ENCODE assay signal across 8 mouse cellular contexts in the genomic region with DNA sequence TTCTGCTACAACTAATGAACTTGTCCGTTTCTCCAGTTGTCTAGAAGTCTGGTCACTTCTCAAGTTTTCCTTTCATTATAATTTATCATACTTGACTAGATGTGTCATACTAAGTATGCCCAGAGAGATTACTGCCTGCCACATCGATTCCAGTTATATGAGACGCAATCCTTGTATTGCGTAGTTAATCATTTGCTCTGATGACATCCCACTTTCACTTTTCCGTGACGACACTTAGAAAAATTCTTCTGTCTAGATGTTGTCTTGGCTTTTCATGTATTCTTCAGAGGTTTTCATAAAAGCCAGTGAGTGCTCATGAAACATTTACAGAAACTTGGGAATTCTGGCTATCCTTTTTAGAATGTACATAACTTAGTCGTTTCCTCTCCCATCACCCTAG. TPM values are rescaled to one million over a fixed set of nuclear protein-coding genes. Genes with fewer than 3 reads are reported as not detected.
DNase-seq lines count a peak whose midpoint lies in the region; ATAC-seq and TF ChIP-seq lines count a peak whose summit lies in the region.

No protein-coding gene starts in this region.

- H3K9ac ChIP-seq in heart, embryonic 13.5 days, result peak overlapping the region; percentile 98
- peak overlapping the region; percentile 98 for H3K9ac ChIP-seq in ES-Bruce4 (ENCODE audit: low read depth, poor library complexity, severe bottlenecking)
- H3K9ac ChIP-seq in forebrain, postnatal 0 days, result peak overlapping the region; percentile 94; the same call in 1 of the 2 replicates

- H3K4me2 ChIP-seq in heart, embryonic 13.5 days, result peak overlapping the region; percentile 82
- peak overlapping the region; percentile 84 for H3K4me2 ChIP-seq in forebrain, postnatal 0 days (ENCODE audit: low read depth)

- peaks cover 35% of the 10 kb centered on the region for H3K36me3 ChIP-seq in heart, embryonic 13.5 days
- H3K36me3 ChIP-seq in ES-Bruce4 (ENCODE audit: control insufficient read depth, insufficient read depth, low read length, poor library complexity, severe bottlenecking) (peaks cover 38% of the 10 kb centered on the region), macrophage (ENCODE audit: inconsistent target) (peaks cover 12% of the 10 kb centered on the region)
- peaks cover 26% of the 10 kb centered on the region for H3K36me3 ChIP-seq in forebrain, postnatal 0 days (ENCODE audit: insufficient read depth)

- no peak for TF ChIP-seq CTCF in ES-Bruce4 (IDR thresholded peaks at IDR 0.05; ENCODE audit: low read depth, low read length)
- no peak for TF ChIP-seq CTCF in forebrain, postnatal 0 days (IDR thresholded peaks at IDR 0.05; ENCODE audit: low read depth)

- no peaks in the 10 kb centered on the region for H3K9me3 ChIP-seq in heart, embryonic 13.5 days
- H3K9me3 ChIP-seq in ES-Bruce4 (replicated peaks; ENCODE audit: control insufficient read depth, insufficient read depth, low read length, poor library complexity, severe bottlenecking), result no peaks in the 10 kb centered on the region
- H3K9me3 ChIP-seq in forebrain, postnatal 0 days (ENCODE audit: low read length), result no peaks in the 10 kb centered on the region

- intact Hi-C loops in heart, postnatal 36 days (cut with DNase I), result loop anchor here (5.0 kb wide), 1 partner anchor 282 kb away; a partner anchor contains a TSS

- TF ChIP-seq EP300 in ES-Bruce4 (IDR thresholded peaks at IDR 0.05; ENCODE audit: insufficient read depth, low read depth, low read length), result no peak

- peak overlapping the region; percentile 93 for H3K27ac ChIP-seq in heart, embryonic 13.5 days (replicated peaks)
- H3K27ac ChIP-seq in ES-Bruce4 (ENCODE audit: insufficient read depth, low read length), result no peak overlapping the region
- H3K27ac ChIP-seq in forebrain, postnatal 0 days (ENCODE audit: low read depth, low read length), result no peak overlapping the region
- peak overlapping the region; percentile 77; the same call in 1 of the 2 replicates for H3K27ac ChIP-seq in macrophage

- no peak for TF ChIP-seq POLR2A in ES-Bruce4 (IDR thresholded peaks at IDR 0.05; ENCODE audit: insufficient read depth, low read length)

- peak overlapping the region; percentile 86 for H3K4me3 ChIP-seq in heart, embryonic 13.5 days
- H3K4me3 ChIP-seq in ES-Bruce4 (ENCODE audit: low read depth, low read length) (peak overlapping the region; percentile 81), macrophage (ENCODE audit: inconsistent target) (peak overlapping the region; percentile 75)
- H3K4me3 ChIP-seq in forebrain, postnatal 0 days (ENCODE audit: low read depth, low read length), result 0 out of 2 replicates have a peak overlapping the region, but pooled peaks have one; percentile 5

- H3K4me1 ChIP-seq in heart, embryonic 13.5 days, result peaks cover 31% of the 10 kb centered on the region
- no peaks in the 10 kb centered on the region for H3K4me1 ChIP-seq in ES-Bruce4 (ENCODE audit: control insufficient read depth, insufficient read depth, low read length)
- peaks cover 9% of the 10 kb centered on the region for H3K4me1 ChIP-seq in forebrain, postnatal 0 days (ENCODE audit: insufficient read depth)

- no peaks in the 10 kb centered on the region for H3K27me3 ChIP-seq in heart, embryonic 13.5 days (replicated peaks)
- H3K27me3 ChIP-seq in ES-Bruce4 (ENCODE audit: control insufficient read depth, insufficient read depth, low read length, poor library complexity, severe bottlenecking), result no peaks in the 10 kb centered on the region
- H3K27me3 ChIP-seq in forebrain, postnatal 0 days (ENCODE audit: insufficient read depth, low read length), result no peaks in the 10 kb centered on the region

- H3K79me2 ChIP-seq in macrophage (ENCODE audit: inconsistent target), result peaks cover 78% of the 10 kb centered on the region

- DNase-seq in heart, postnatal 36 days, result no peak
- no peak for DNase-seq in forebrain, postnatal 0 days
- DNase-seq in gastrocnemius, postnatal 25 days, result no peak
- DNase-seq in frontal cortex, postnatal 36 days (ENCODE audit: low spot score in 2 of 2), result no peak
- no peak for DNase-seq in right cerebral cortex, postnatal 10 days (ENCODE audit: low spot score in 2 of 2)

- 72% methylated on average over 7 of the region's 7 CpGs for WGBS in heart, embryonic 13.5 days
- 79% methylated on average over 7 of the region's 7 CpGs for WGBS in forebrain, postnatal 0 days
- 62% methylated on average over 7 of the region's 7 CpGs for WGBS in macrophage (ENCODE audit: missing documents)

- no peak for ATAC-seq in heart, embryonic 13.5 days (ENCODE audit: extremely low read depth, insufficient number of reproducible peaks, low FRiP score, low TSS enrichment)
- ATAC-seq in forebrain, postnatal 0 days, result no peak

RNA-seq across cellular contexts. Expression of a gene that starts 0.6 kb away (rescaled TPM):
- 6.5 and 7.9 TPM in 2 replicates for polyA plus RNA-seq in heart, embryonic 13.5 days (2015; fragmentation: Nextera tagmentation; extraction: Ambion mirVana)
- total RNA-seq in heart, postnatal 36 days (2021), result 10 to 100 TPM; 77.6 to 93.0 TPM
- polyA plus RNA-seq in ES-Bruce4 (2011; ENCODE audit: insufficient read depth, insufficient read length, low read depth, missing spikeins) (3.7 and 4.3 TPM in 2 replicates), macrophage (2018) (7.8 to 16.1 TPM (median 11.7 TPM) in 3 replicates)
- total RNA-seq in forebrain, postnatal 0 days (2014; rRNA removed), result 12.9 and 18.1 TPM in 2 replicates
- polyA plus RNA-seq in forebrain, postnatal 0 days (2015; fragmentation: Nextera tagmentation; extraction: Ambion mirVana), result 3.9 and 7.9 TPM in 2 replicates
- total RNA-seq in macrophage (2018; cell fraction: chromatin; rRNA removed), result 100 to 1,000 TPM in 6 of 26 experiments, 10 to 100 TPM in 18, 1 to 10 TPM in 2; 8.1 to 132 (median 57.2) TPM
- total RNA-seq in macrophage (2018; cell fraction: cytosol; rRNA removed), result 10 to 100 TPM in 21 of 26 experiments, 1 to 10 TPM in 5; 5.9 to 38.3 (median 17.0) TPM
- 100 to 1,000 TPM in 1 of 26 experiments, 10 to 100 TPM in 24, 1 to 10 TPM in 1; 9.2 to 104 (median 28.1) TPM for total RNA-seq in macrophage (2018; cell fraction: nucleus; rRNA removed)
- total RNA-seq in gastrocnemius, postnatal 25 days (2021), result 10 to 100 TPM; 35.8 to 44.6 TPM

RNA-seq across cellular contexts. Expression of a gene that starts 1.6 kb away (rescaled TPM):
- polyA plus RNA-seq in heart, embryonic 13.5 days (2015; fragmentation: Nextera tagmentation; extraction: Ambion mirVana), result 76.9 and 83.7 TPM in 2 replicates
- 10 to 100 TPM; 76.8 to 88.5 TPM for total RNA-seq in heart, postnatal 36 days (2021)
- polyA plus RNA-seq in ES-Bruce4 (2011; ENCODE audit: insufficient read depth, insufficient read length, low read depth, missing spikeins), result 174 and 194 TPM in 2 replicates
- total RNA-seq in forebrain, postnatal 0 days (2014; rRNA removed), result 94.9 and 102 TPM in 2 replicates
- polyA plus RNA-seq in forebrain, postnatal 0 days (2015; fragmentation: Nextera tagmentation; extraction: Ambion mirVana), result 118 and 122 TPM in 2 replicates
- 100 to 1,000 TPM in 19 of 26 experiments, 10 to 100 TPM in 7; 68.0 to 379 (median 161) TPM for total RNA-seq in macrophage (2018; cell fraction: chromatin; rRNA removed)
- total RNA-seq in macrophage (2018; cell fraction: cytosol; rRNA removed), result 100 to 1,000 TPM in 23 of 26 experiments, 10 to 100 TPM in 3; 98.1 to 272 (median 196) TPM
- 100 to 1,000 TPM in 25 of 26 experiments, 10 to 100 TPM in 1; 88.0 to 420 (median 192) TPM for total RNA-seq in macrophage (2018; cell fraction: nucleus; rRNA removed)
- 78.5 to 135 TPM (median 91.9 TPM) in 3 replicates for polyA plus RNA-seq in macrophage (2018)
- total RNA-seq in gastrocnemius, postnatal 25 days (2021), result 10 to 100 TPM; 70.3 to 72.6 TPM

Comparison
In these comparisons a context has a peak if more than half of its experiments do, and no peak if none do; other contexts are left out.
1. H3K27ac ChIP-seq: peak in heart, embryonic 13.5 days (single experiment) and macrophage (single experiment); none in ES-Bruce4 (single experiment) and forebrain, postnatal 0 days (single experiment).
2. H3K4me3 ChIP-seq: peak in every context shown above with its lines; median percentile 86 in heart, embryonic 13.5 days; 81 in ES-Bruce4; 75 in macrophage; 5 in forebrain, postnatal 0 days.
3. Peak in every context shown above with its lines, with median percentiles within 50 percentile points of each other: H3K9ac ChIP-seq.